Mouse (Mus musculus) adrenal gland, adult 8-10 months (tissue): ENCODE data around the gene Olfr222. TPM values are rescaled to one million over a fixed set of nuclear protein-coding genes. Genes with fewer than 3 reads are reported as not detected.

ENCODE experiments used
- DNase-seq: peaks from one replicate; pipeline ENCODE4 v3.0.0; 2022
- total RNA-seq, 4 experiments: library from RNA; stranded (reverse); gene quantifications; 2 replicates each; pipeline ENCODE4 v1.2.4; 2022

The Olfr222 gene
- total RNA-seq, 4 experiments from 2014 or later, result not detected

- DNase-seq, result no peak
Observed at GRCm38 (mm10) chr11:59540123-59540522, 35.9 kb downstream of the Olfr222 start.

- DNase-seq, result peak; percentile 26
Observed at GRCm38 (mm10) chr11:59538387-59538786, 37.6 kb downstream of the Olfr222 start.

- DNase-seq, result no peak
Observed at GRCm38 (mm10) chr11:59537218-59538130, 38.6 kb downstream of the Olfr222 start.

DNA sequence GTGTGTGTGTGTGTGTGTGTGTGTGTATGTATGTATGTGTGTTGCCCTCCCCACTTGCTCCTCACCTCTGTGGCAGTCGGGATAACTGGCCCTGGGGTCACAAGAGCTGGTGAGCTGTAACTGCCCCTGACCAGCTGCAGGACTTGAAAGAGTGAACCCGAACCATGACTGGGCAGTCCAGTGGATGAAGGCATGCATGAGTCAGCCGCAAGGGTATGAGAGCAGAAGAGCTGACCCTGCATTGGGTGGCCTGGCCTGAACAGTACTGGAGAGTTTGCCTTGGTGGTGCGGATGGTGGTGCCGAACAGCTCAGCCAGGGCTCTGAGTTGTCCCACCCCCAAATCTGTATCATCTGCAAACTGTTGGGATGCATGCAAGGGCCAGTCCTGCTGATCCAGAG, 44.5 kb downstream of the Olfr222 start:
- DNase-seq, result no peak

- no peak for DNase-seq
Observed at GRCm38 (mm10) chr11:59530870-59531535, 45.0 kb downstream of the Olfr222 start.

- no peak for DNase-seq
Observed at GRCm38 (mm10) chr11:59530221-59530620, 45.8 kb downstream of the Olfr222 start.

- DNase-seq, result peak; percentile 29
Observed at GRCm38 (mm10) chr11:59526472-59527080, 49.5 kb downstream of the Olfr222 start, which contains the start of gene Zkscan17. TSS of gene Zkscan17 (minus strand) at chr11:59526751.

DNA sequence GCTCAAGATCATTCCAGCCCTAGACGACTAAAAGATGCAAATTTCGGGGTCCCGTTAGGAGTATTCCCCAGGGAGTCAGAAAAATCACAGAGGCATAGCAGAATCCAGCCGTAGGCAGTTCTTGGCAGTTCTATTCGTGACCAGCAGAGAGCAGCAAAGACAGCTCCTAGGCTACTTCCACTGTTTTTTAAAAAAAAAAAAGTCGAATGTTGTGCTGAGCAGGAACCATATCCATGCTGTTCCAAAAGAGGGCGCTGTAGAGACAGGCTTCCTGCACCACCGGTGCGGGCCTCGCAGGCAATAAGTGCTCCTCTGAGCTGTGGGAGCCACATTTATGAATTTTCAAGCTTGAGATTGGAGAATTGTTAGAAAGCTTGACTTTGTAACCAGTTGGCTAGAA, 50.8 kb downstream of the Olfr222 start:
- peak; percentile 51 for DNase-seq

GRCm38 (mm10) chr11:59524150-59524549, 51.9 kb downstream of the Olfr222 start:
- DNase-seq, result no peak

Other genes starting within 250 kb of the Olfr222 start
- not detected for gene Prss38, start 200.6 kb downstream of the Olfr222 start, total RNA-seq
- gene Jmjd4, start 126.2 kb downstream of the Olfr222 start, total RNA-seq, result 10 to 100 TPM; 10.4 to 12.1 (median 11.1) TPM
- gene Snap47, start 125.0 kb downstream of the Olfr222 start, total RNA-seq, result 100 to 1,000 TPM; 106 to 112 (median 108) TPM
- gene Zfp867, start 103.8 kb downstream of the Olfr222 start, total RNA-seq, result 1 to 10 TPM; 5.1 to 9.7 (median 7.3) TPM
- 10 to 100 TPM; 15.4 to 23.8 (median 20.3) TPM for gene Zkscan17, start 49.5 kb downstream of the Olfr222 start, total RNA-seq
- gene Nlrp3, start 34.7 kb downstream of the Olfr222 start, total RNA-seq, result 1 to 10 TPM; 1.0 to 1.6 (median 1.3) TPM
- gene Olfr223, start 17.1 kb upstream of the Olfr222 start, total RNA-seq, result not detected
- 100 to 1,000 TPM; 180 to 290 (median 232) TPM for gene Mprip, start 85.1 kb upstream of the Olfr222 start, total RNA-seq
- 1 to 10 TPM in 3 of 4 experiments, under 1 TPM in 1; 0.81 to 2.4 (median 1.6) TPM for gene Pld6, start 211.4 kb upstream of the Olfr222 start, total RNA-seq
- gene Flcn, start 233.8 kb upstream of the Olfr222 start, total RNA-seq, result 10 to 100 TPM; 49.9 to 61.3 (median 57.3) TPM